Mouse (Mus musculus) forebrain, embryonic 11.5 days (tissue): Measurements from ENCODE around the gene Map3k10. TPM values are rescaled to one million over a fixed set of nuclear protein-coding genes. Genes with fewer than 3 reads are reported as not detected.

Source experiments
- ATAC-seq: fragments of 200-750 bp; cut with Nextera tagmentation; replicated peaks from 2 replicates; pipeline ENCODE4 v1.8.0; 2017; ENCODE audit warnings: moderate TSS enrichment; ENCODE audit not compliant: low FRiP score
- DNase-seq: peaks from one replicate; pipeline ENCODE4 v3.0.0-alpha.2; 2017; ENCODE audit warnings: low spot score
- H3K27ac ChIP-seq: fragments of 300-500 bp; sonication (generic); 2 replicates; pipeline ENCODE4 v1.5.1; 2014; ENCODE audit warnings: low read depth, low read length
- H3K27me3 ChIP-seq: fragments of 300-500 bp; sonication (generic); 2 replicates; pipeline ENCODE4 v1.6.1; 2014; ENCODE audit warnings: mild to moderate bottlenecking, low read length, mixed read lengths; ENCODE audit not compliant: control insufficient read depth, insufficient read depth
- H3K36me3 ChIP-seq: fragments of 300-500 bp; sonication (generic); 2 replicates; pipeline ENCODE4 v1.6.1; 2014; ENCODE audit warnings: mild to moderate bottlenecking, low read length, moderate library complexity, mixed read lengths; ENCODE audit not compliant: control insufficient read depth, insufficient read depth
- H3K4me1 ChIP-seq: fragments of 300-500 bp; sonication (generic); replicated peaks from 2 replicates; pipeline ENCODE4 v1.6.1; 2014; ENCODE audit warnings: low read length, mixed read lengths; ENCODE audit not compliant: control insufficient read depth, insufficient read depth
- H3K4me2 ChIP-seq: fragments of 300-500 bp; sonication (generic); 2 replicates; pipeline ENCODE4 v1.6.1; 2014; ENCODE audit warnings: low read depth, mild to moderate bottlenecking, low read length, moderate library complexity, mixed read lengths; ENCODE audit not compliant: severe bottlenecking
- H3K4me3 ChIP-seq: fragments of 300-500 bp; sonication (generic); 2 replicates; pipeline ENCODE4 v1.5.1; 2014; ENCODE audit warnings: low read depth, low read length
- H3K9ac ChIP-seq: fragments of 300-500 bp; sonication (generic); 2 replicates; pipeline ENCODE4 v1.6.1; 2014; ENCODE audit warnings: low read length
- H3K9me3 ChIP-seq: fragments of 300-500 bp; sonication (generic); 2 replicates; pipeline ENCODE4 v1.6.1; 2016; ENCODE audit warnings: low read length, mixed read lengths; ENCODE audit not compliant: control insufficient read depth
- WGBS: fragments of 180-500 bp; shearing (Covaris S2); extraction: QIAGEN DNeasy Blood & Tissue Kit; methylation state at CpG from one replicate; pipeline ENCODE4 v1.1.7; 2014; 5-methylcytosine and 5-hydroxymethylcytosine counted together
- polyA plus RNA-seq: library from polyadenylated mRNA; unstranded; fragments of >200 nt; fragmentation: Nextera tagmentation; extraction: Ambion mirVana; gene quantifications from 2 replicates; pipeline ENCODE4 v1.2.1, GENCODE M21; 2014

Map3k10 gene
- polyA plus RNA-seq, 1 experiment from 2014 or later: 10.3 TPM

DNA sequence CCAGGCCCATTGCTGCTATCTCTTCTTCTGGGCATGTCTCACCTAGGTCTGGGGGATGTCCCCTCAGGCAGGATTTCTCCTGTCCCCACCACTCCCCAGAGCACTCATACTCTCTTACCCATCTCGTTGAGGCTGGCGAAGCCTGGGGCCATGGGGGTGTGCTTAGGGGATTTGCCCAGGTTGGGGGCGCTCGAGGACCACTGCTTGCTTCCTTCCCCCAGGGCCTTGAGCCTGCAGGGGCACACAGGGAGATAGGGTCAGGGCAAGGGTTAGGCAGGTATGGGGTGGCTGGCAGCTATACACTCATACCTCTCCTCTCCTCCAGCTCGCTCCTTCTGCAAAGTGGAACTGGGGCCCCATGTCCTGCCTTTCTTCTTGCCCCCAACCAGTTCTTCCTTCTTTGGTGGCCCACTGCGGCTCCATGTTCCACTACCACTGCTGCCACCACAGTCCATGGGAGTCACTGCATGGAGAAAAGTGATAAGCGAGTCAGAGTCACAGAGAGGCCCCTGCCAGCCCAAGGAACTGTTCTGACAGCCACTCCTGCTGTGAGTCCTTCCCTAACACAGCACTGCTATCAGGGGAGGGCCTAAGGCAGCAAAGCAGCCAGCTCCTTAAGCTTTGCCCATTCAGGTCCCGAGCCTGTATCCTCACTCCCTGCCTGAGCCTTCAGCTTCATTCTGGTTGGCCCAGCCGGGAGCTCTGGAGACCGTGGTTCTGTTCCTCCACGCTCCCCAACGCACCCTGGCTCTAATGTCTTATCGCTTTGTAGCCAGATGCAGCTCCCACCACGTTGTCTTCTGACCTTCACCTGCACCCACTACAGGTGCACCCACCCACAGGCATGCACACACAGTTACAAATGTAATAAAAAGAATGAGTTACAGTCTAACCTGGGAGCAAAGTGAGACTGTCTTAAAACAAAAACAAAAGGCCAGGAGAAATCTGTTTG lies 15.4 kb downstream of the Map3k10 start:
- ATAC-seq: no peak
- H3K36me3 ChIP-seq: no peaks in the 10 kb centered on the region; the same call in 1 of the 2 replicates
- no peaks in the 10 kb centered on the region for H3K4me1 ChIP-seq
- peaks cover 15% of the 10 kb centered on the region for H3K27me3 ChIP-seq
- whole genome bisulfite sequencing: 57% methylated on average over 14 of the region's 14 CpGs
- H3K4me3 ChIP-seq: no peak overlapping the region
- H3K9ac ChIP-seq: no peak overlapping the region
- no peaks in the 10 kb centered on the region for H3K9me3 ChIP-seq
- no peak overlapping the region for H3K4me2 ChIP-seq
- DNase-seq: no peak
- no peak overlapping the region for H3K27ac ChIP-seq

DNA sequence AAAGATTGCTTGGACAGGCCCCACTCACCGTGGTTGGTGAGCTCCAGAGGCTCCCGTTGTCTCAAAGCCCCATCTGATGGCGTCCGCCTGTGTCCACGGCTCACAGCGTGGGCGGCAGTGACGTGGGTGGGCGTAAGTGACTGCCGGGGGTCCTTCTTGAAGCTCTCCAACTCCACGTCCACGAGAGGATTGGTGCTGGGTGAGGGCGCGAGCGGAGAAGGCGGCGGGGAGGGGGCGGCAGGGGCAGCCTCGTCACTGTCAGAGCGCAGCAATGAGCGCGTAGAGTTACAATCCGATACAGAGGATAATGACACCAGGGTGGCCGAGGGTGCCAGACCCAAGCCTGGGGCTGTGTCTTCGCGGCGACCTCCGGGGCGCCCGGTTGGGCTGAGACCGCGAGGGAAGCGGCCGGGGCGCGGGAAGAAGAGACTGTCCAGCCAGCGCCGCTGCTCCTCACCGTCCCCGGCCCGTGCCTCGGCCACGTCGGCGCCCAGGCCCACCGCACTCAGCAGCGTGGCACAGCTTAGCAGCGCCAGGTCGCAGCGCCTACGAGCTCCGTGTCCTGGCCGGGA lies 16.5 kb downstream of the Map3k10 start:
- WGBS: 31% methylated on average over 53 of the region's 53 CpGs
- ATAC-seq (no peak), DNase-seq (no peak)
- Histone ChIP-seq H3K9me3 (no peaks in the 10 kb centered on the region), H3K27me3 (peaks cover 20% of the 10 kb centered on the region), H3K4me3 (no peak overlapping the region), H3K36me3 (no peaks in the 10 kb centered on the region; the same call in 1 of the 2 replicates), H3K4me2 (no peak overlapping the region), H3K4me1 (no peaks in the 10 kb centered on the region), H3K27ac (no peak overlapping the region), H3K9ac (no peak overlapping the region)

DNA sequence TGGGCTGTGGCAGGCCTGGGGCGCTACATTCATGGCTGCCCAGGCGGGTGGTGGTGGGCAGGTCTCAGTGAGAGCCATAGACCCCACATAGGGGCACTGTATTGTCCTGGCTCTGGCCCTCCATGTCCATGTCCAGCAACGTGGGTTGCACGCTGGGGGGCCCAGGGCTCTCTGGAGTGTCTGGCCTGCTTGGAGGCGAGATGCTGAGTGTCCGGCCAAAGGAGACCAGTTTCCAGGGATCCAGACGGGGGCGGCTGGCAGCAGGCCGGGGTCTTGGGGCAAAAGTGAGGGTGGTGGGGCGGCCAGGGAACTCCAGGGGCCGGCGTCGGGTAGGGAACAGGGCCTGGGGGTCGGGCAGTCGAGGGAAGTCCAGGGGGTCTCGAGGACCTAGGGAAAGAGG lies 17.8 kb downstream of the Map3k10 start:
- 91% methylated on average over 16 of the region's 16 CpGs for WGBS
- no peak for ATAC-seq
- Histone ChIP-seq H3K4me1 (no peaks in the 10 kb centered on the region), H3K27me3 (peaks cover 23% of the 10 kb centered on the region), H3K27ac (no peak overlapping the region), H3K4me3 (no peak overlapping the region), H3K9me3 (no peaks in the 10 kb centered on the region), H3K9ac (no peak overlapping the region), H3K4me2 (no peak overlapping the region), H3K36me3 (no peaks in the 10 kb centered on the region; the same call in 1 of the 2 replicates)
- DNase-seq: no peak

- H3K27ac ChIP-seq: no peak overlapping the region
Observed at GRCm38 (mm10) chr7:27655545-27655944, 18.9 kb downstream of the Map3k10 start.

DNA sequence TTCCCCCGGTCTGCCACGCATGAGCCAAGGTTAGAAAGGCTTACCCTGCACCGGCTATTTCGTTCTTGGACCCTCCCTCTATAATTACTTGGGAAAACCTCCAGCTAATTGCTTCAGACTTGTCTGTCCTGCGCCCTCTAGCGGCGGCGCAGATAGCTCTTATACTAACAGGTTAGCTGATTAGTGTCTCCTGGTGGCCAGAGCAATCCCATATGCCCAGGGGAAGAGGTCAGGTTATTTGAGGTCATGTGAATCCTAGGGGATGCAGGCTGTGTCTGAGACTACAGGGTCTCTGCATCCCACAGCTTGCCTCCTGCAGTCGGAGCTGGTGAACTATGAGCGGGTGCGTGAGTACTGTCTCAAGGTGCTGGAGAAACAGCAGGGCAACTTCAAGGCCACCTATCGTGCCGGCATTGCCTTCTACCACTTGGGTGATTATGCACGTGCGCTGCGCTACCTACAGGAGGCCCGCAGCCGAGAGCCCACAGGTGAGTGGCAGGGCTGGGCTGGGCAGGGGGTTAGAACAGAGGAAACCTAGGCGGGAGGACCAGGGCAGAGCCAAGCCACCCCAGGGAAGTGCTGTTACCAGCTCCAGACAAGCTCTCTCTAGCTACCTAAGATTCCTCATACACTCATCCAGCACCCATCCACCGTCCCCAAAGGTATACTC lies 19.7 kb downstream of the Map3k10 start:
- H3K9me3 ChIP-seq: no peaks in the 10 kb centered on the region
- no peaks in the 10 kb centered on the region for H3K36me3 ChIP-seq
- H3K4me2 ChIP-seq: no peak overlapping the region; the same call in 1 of the 2 replicates
- no peak overlapping the region for H3K27ac ChIP-seq
- no peaks in the 10 kb centered on the region for H3K4me1 ChIP-seq
- H3K4me3 ChIP-seq: no peak overlapping the region
- WGBS: 67% methylated on average over 20 of the region's 20 CpGs
- DNase-seq: no peak
- H3K27me3 ChIP-seq: peaks cover 23% of the 10 kb centered on the region
- ATAC-seq: no peak; the same call in 1 of the 2 replicates
- H3K9ac ChIP-seq: no peak overlapping the region

More at GRCm38 (mm10) chr7:27655545-27655944, 18.9 kb downstream of the Map3k10 start:
- Histone ChIP-seq H3K4me3 (no peak overlapping the region), H3K4me1 (no peaks in the 10 kb centered on the region), H3K4me2 (no peak overlapping the region), H3K9ac (no peak overlapping the region), H3K27me3 (peaks cover 23% of the 10 kb centered on the region), H3K9me3 (no peaks in the 10 kb centered on the region), H3K36me3 (no peaks in the 10 kb centered on the region)
- no peak for ATAC-seq
- no peak for DNase-seq
- WGBS: 85% methylated on average over 11 of the region's 11 CpGs

- H3K9ac ChIP-seq: peak within 1 kb of the TSS; percentile 63
- H3K27me3 ChIP-seq: peaks cover 21% of the 10 kb centered on the region
- peak; percentile 87 for DNase-seq
- ATAC-seq: peak; percentile 72
- peak within 1 kb of the TSS; percentile 80 for H3K4me2 ChIP-seq
- H3K4me1 ChIP-seq: no peaks in the 10 kb centered on the region
- H3K9me3 ChIP-seq: no peaks in the 10 kb centered on the region
- no peaks in the 10 kb centered on the region for H3K36me3 ChIP-seq
- H3K27ac ChIP-seq: peak within 1 kb of the TSS; percentile 43; the same call in 1 of the 2 replicates
- 2% methylated on average over 59 of the region's 62 CpGs for WGBS
- peak within 1 kb of the TSS; percentile 46 for H3K4me3 ChIP-seq
Observed at GRCm38 (mm10) chr7:27653681-27654437, 20.5 kb downstream of the Map3k10 start, which contains the start of gene Ttc9b. Ttc9b (plus strand) TSS chr7:27653915.

GRCm38 (mm10) chr7:27650949-27651348 lies 23.4 kb downstream of the Map3k10 start:
- Histone ChIP-seq H3K4me2 (no peak overlapping the region), H3K36me3 (no peaks in the 10 kb centered on the region), H3K9ac (no peak overlapping the region), H3K27ac (no peak overlapping the region), H3K27me3 (peaks cover 15% of the 10 kb centered on the region), H3K9me3 (no peaks in the 10 kb centered on the region), H3K4me1 (no peaks in the 10 kb centered on the region), H3K4me3 (no peak overlapping the region)
- WGBS: 7% methylated on average over 10 of the region's 10 CpGs
- DNase-seq (peak; percentile 87), ATAC-seq (0 out of 2 replicates have a peak, but pooled peaks have one; percentile 16)

DNA sequence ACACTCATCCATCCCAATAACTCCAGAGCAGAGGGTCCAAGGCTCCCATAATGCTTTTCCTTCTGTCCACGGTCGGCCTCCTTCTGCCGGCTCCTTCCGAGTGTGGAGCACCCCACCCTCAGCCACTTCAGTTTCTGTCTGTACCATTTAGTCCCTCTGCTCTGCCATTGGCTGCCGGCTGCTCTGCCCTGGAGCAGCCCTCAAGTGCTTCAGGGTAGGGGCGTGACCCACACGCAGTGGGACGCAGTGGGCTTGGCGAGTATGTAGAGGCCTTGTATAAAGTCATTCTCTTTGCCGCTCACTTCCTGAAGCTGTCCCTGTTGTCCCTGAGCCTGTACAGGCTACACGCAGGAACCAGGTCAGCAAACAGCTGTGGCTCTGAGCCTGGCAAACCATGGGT lies 24.7 kb downstream of the Map3k10 start:
- no peak overlapping the region for H3K4me2 ChIP-seq
- peaks cover 13% of the 10 kb centered on the region for H3K27me3 ChIP-seq
- no peak overlapping the region for H3K9ac ChIP-seq
- no peak overlapping the region for H3K27ac ChIP-seq
- no peak overlapping the region for H3K4me3 ChIP-seq
- DNase-seq (no peak), ATAC-seq (no peak)
- no peaks in the 10 kb centered on the region for H3K9me3 ChIP-seq
- 93% methylated on average over 11 of the region's 11 CpGs for WGBS
- no peaks in the 10 kb centered on the region for H3K4me1 ChIP-seq
- no peaks in the 10 kb centered on the region for H3K36me3 ChIP-seq
